Mouse (Mus musculus): ENCODE data around the gene Fuz.

Fuz gene

DNA sequence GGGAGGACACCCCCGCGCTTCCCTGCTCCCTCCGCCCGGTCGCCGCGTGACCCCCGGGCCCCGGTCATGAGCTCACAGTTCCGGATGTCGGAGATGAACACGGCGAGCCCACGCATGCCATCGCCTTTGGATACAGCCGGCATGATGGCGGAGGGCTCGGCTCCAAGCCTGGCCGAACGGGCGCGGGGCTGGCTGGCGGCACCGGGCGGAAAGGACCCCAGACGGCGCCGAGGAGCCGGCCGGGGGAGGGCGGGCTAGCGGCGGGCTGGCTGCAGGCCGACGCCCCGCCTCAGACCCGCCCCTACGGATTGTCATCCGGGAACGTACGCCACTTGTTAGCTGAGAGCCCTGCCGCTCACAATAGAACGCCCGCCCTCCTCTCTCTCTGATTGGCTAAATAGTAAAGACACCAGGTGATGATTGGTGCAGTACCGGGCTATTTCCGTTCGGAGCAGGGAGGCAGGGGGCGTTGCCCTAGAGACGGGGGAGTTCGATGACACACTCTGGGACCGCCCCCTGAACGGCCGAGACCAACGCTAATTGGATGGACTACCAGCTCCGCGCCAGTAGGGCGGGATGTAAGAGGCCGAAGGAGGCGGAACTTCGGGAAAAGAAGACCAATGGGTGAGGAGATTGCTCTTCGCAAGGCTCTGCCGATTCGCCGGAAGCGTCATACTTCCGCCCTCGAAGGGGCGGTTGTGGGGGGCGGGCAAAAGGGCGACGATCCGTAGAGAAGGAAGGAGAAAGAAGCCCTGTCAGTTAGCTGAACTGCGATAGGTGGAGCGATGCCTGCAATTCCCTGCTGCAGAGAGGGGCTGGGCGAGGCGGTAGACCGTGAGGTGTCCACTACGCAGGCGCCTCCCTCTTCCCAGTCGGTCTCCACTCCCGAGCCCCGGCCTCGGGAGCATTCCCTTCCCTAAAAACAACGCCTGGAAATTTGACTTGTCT, 33.6 kb downstream of the Fuz start, which contains the start of gene Ap2a1:
Gene Ap2a1 (minus strand): TSS at position 293 of the 948 bp plus-strand sequence.
- DNase-seq (ENCODE audit: low spot score in 2 of 2), result peak; percentile 97 to 99

DNA sequence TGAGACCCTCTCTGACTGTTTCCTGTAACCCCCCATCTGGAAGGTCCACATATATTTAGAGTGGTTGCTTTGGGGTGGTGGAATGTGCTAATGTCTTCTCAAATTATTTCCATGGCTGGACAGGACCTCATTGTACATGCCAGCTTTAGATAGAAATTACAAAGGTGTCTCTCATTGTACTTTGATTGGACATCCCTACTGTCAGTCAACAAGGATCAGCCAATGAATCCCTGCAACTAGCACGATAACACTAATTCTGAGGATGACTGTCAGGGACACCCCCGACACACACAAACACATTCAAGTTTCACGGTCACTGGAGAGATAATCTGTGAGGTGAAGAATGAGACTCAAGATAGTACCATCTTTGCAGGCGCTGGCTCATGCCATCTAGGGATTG, 42.8 kb downstream of the Fuz start:
- DNase-seq (ENCODE audit: low spot score in 2 of 2), result no peak

DNA sequence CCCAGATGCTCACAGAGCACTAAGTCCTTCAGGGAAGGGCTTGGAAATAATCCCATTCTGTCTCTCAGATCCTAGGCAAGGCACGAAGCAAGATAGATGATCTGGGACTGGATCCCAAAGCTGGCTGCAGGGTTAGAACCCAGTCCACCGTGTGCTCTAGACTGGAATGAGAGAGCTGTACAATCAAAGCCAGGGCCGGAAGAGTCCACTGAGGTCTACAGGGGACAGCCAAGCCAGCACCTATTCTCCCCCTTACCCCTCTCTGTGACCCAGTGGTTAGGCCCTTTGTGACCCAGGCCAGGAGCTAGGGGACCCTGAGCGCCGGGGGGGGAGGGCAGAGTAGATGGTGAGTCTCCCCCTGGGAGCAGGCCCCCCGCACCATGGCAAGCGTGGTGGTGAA, 47.0 kb downstream of the Fuz start, which contains the start of gene Tsks:
Gene Tsks (plus strand): TSS at position 301 of the 400 bp plus-strand sequence.
- no peak for DNase-seq (ENCODE audit: low spot score in 2 of 2)

DNA sequence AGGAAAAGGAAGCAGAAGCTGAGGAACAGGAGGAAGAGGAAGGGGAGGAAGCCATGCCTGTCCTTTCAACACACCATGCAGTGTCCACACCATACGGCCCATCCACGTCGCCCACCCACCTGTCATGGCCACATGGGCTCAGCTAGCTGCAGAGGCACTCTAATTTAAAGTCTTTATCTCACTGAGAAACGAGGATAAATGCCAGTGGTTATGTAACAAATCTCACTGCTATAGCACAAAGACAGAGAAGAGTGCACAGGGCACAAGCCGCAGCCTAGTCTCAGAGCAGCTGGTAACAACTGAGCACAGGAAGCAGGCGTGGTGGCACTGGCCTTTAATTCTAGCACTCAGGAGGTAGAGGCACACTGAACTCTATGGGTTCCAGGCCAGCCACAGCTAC, 54.0 kb downstream of the Fuz start:
- DNase-seq (ENCODE audit: low spot score in 2 of 2), result no peak

DNA sequence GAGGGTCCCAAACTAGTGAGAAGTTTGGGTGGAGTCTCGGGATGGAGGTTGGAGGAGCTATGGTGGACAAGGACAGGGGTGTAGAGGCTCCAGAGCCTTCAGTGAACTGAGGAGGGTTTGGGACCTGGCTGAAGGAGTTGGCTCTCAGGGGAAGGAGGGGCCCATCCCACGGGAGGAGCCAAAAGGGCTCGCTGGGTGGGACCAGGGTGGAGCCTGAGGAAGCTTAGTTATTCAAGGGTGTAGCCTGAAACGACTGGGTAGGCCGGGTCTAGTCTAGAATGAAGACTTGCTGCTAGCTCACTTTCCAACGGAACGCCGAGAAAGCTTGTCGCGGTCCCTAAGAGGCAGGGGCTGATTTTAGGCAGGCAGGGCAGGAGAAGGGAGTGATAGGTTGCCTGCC, 56.1 kb downstream of the Fuz start:
- no peak for DNase-seq (ENCODE audit: low spot score in 2 of 2)

Measured in cerebellum, postnatal 4 days (tissue).